Mouse (Mus musculus): ENCODE measurements around the gene Nrg4. TPM values are rescaled to one million over a fixed set of nuclear protein-coding genes. Genes with fewer than 3 reads are reported as not detected.

The Nrg4 gene
- polyA plus RNA-seq, 2 experiments = 1.1 to 1.6 TPM

- H3K4me2 ChIP-seq (replicated peaks; ENCODE audit: low read depth, low read length, severe bottlenecking) = no peak overlapping the region
- DNase-seq (ENCODE audit: low spot score) = no peak
- no peak for ATAC-seq (ENCODE audit: low FRiP score, low read depth)
- H3K27me3 ChIP-seq (ENCODE audit: control insufficient read depth, insufficient read depth, low read length) = no peaks in the 10 kb centered on the region
- no peak for TF ChIP-seq POLR2A (IDR thresholded peaks at IDR 0.05; ENCODE audit: borderline replicate concordance, extremely low read depth, insufficient read depth, insufficient read length)
- H3K9me3 ChIP-seq (ENCODE audit: control insufficient read depth, low read length) = no peaks in the 10 kb centered on the region
- no peak overlapping the region for H3K27ac ChIP-seq (replicated peaks; ENCODE audit: low read depth, low read length)
- peaks cover 10% of the 10 kb centered on the region; the same call in 1 of the 2 replicates for H3K36me3 ChIP-seq (ENCODE audit: control insufficient read depth, insufficient read depth, low read length)
- H3K4me3 ChIP-seq (replicated peaks; ENCODE audit: low read length) = no peak overlapping the region
- H3K4me1 ChIP-seq (ENCODE audit: control insufficient read depth, insufficient read depth, low read length) = no peaks in the 10 kb centered on the region
- no peak overlapping the region for H3K9ac ChIP-seq (ENCODE audit: low read depth, low read length, severe bottlenecking)
- WGBS = 81% methylated on average over 2 of the region's 2 CpGs
Measured at GRCm38 (mm10) chr9:55174235-55174634, 152.4 kb downstream of the Nrg4 start.

GRCm38 (mm10) chr9:55172195-55172685 is 154.4 kb downstream of the Nrg4 start:
- no peaks in the 10 kb centered on the region for H3K4me1 ChIP-seq (ENCODE audit: control insufficient read depth, insufficient read depth, low read length)
- H3K9me3 ChIP-seq (ENCODE audit: control insufficient read depth, low read length) = no peaks in the 10 kb centered on the region
- peaks cover 15% of the 10 kb centered on the region; the same call in 1 of the 2 replicates for H3K36me3 ChIP-seq (ENCODE audit: control insufficient read depth, insufficient read depth, low read length)
- WGBS = 91% methylated on average over 1 of the region's 1 CpGs
- H3K27me3 ChIP-seq (ENCODE audit: control insufficient read depth, insufficient read depth, low read length) = no peaks in the 10 kb centered on the region
- H3K4me2 ChIP-seq (replicated peaks; ENCODE audit: low read depth, low read length, severe bottlenecking) = no peak overlapping the region
- H3K4me3 ChIP-seq (replicated peaks; ENCODE audit: low read length) = no peak overlapping the region
- DNase-seq (ENCODE audit: low spot score) (no peak), ATAC-seq (ENCODE audit: low FRiP score, low read depth) (no peak)
- no peak overlapping the region for H3K27ac ChIP-seq (replicated peaks; ENCODE audit: low read depth, low read length)
- no peak for TF ChIP-seq POLR2A (IDR thresholded peaks at IDR 0.05; ENCODE audit: borderline replicate concordance, extremely low read depth, insufficient read depth, insufficient read length)
- H3K9ac ChIP-seq (ENCODE audit: low read depth, low read length, severe bottlenecking) = no peak overlapping the region

GRCm38 (mm10) chr9:55170655-55171412 is 155.8 kb downstream of the Nrg4 start:
- Histone ChIP-seq H3K9me3 (ENCODE audit: control insufficient read depth, low read length) (no peaks in the 10 kb centered on the region), H3K27me3 (ENCODE audit: control insufficient read depth, insufficient read depth, low read length) (no peaks in the 10 kb centered on the region), H3K36me3 (ENCODE audit: control insufficient read depth, insufficient read depth, low read length) (peaks cover 14% of the 10 kb centered on the region; the same call in 1 of the 2 replicates), H3K4me2 (replicated peaks; ENCODE audit: low read depth, low read length, severe bottlenecking) (no peak overlapping the region), H3K27ac (replicated peaks; ENCODE audit: low read depth, low read length) (no peak overlapping the region), H3K9ac (ENCODE audit: low read depth, low read length, severe bottlenecking) (no peak overlapping the region), H3K4me3 (replicated peaks; ENCODE audit: low read length) (no peak overlapping the region), H3K4me1 (ENCODE audit: control insufficient read depth, insufficient read depth, low read length) (no peaks in the 10 kb centered on the region)
- no peak for ATAC-seq (ENCODE audit: low FRiP score, low read depth)
- TF ChIP-seq POLR2A (IDR thresholded peaks at IDR 0.05; ENCODE audit: borderline replicate concordance, extremely low read depth, insufficient read depth, insufficient read length) = no peak
- DNase-seq (ENCODE audit: low spot score) = no peak
- 86% methylated on average over 7 of the region's 7 CpGs for WGBS

Other genes with a start within 250 kb of the Nrg4 start
- gene Ube2q2, start 178.0 kb downstream of the Nrg4 start, polyA plus RNA-seq (2012; rRNA removed) = 18.8 and 19.8 TPM in 2 replicates
- 40.6 and 44.6 TPM in 2 replicates for gene Ube2q2, start 178.0 kb downstream of the Nrg4 start, polyA plus RNA-seq (2014; fragmentation: Nextera tagmentation; extraction: Ambion mirVana)
- gene Fbxo22, start 117.9 kb downstream of the Nrg4 start, polyA plus RNA-seq (2012; rRNA removed) = 23.6 and 27.2 TPM in 2 replicates
- gene Fbxo22, start 117.9 kb downstream of the Nrg4 start, polyA plus RNA-seq (2014; fragmentation: Nextera tagmentation; extraction: Ambion mirVana) = 47.6 and 50.2 TPM in 2 replicates
- gene Tmem266, start 69 bp upstream of the Nrg4 start, polyA plus RNA-seq (2012; rRNA removed) = 1.3 and 2.0 TPM in 2 replicates
- 0.40 and 0.66 TPM in 2 replicates for gene Tmem266, start 69 bp upstream of the Nrg4 start, polyA plus RNA-seq (2014; fragmentation: Nextera tagmentation; extraction: Ambion mirVana)
- gene Etfa, start 185.4 kb upstream of the Nrg4 start, polyA plus RNA-seq (2012; rRNA removed) = 57.8 and 77.2 TPM in 2 replicates
- 185 and 189 TPM in 2 replicates for gene Etfa, start 185.4 kb upstream of the Nrg4 start, polyA plus RNA-seq (2014; fragmentation: Nextera tagmentation; extraction: Ambion mirVana)
- gene Isl2, start 211.8 kb upstream of the Nrg4 start, polyA plus RNA-seq (2012; rRNA removed) = 0.55 and 1.5 TPM in 2 replicates
- gene Isl2, start 211.8 kb upstream of the Nrg4 start, polyA plus RNA-seq (2014; fragmentation: Nextera tagmentation; extraction: Ambion mirVana) = 0.22 and 0.72 TPM in 2 replicates

All from limb, embryonic 14.5 days (tissue).